Mouse (Mus musculus) liver, embryonic 13.5 days (tissue): Measurements from ENCODE around the gene Myo1d. TPM values are rescaled to one million over a fixed set of nuclear protein-coding genes. Genes with fewer than 3 reads are reported as not detected.

Source experiments
- ATAC-seq: fragments of 200-750 bp; cut with Nextera tagmentation; 2 replicates; pipeline ENCODE4 v1.8.0; 2017; ENCODE audit warnings: low read depth, mild to moderate bottlenecking, moderate number of reproducible peaks, moderate library complexity
- DNase-seq: peaks from one replicate; pipeline ENCODE4 v3.0.0; 2022
- H3K27ac ChIP-seq: fragments of 300-500 bp; sonication (generic); 2 replicates; pipeline ENCODE4 v1.5.1; 2015; ENCODE audit warnings: moderate library complexity, mild to moderate bottlenecking, inconsistent platforms
- H3K27me3 ChIP-seq: fragments of 300-500 bp; sonication (generic); 2 replicates; pipeline ENCODE4 v1.6.1; 2015; ENCODE audit warnings: mild to moderate bottlenecking, inconsistent platforms
- H3K36me3 ChIP-seq: fragments of 300-500 bp; sonication (generic); 2 replicates; pipeline ENCODE4 v1.6.1; 2015; ENCODE audit warnings: mild to moderate bottlenecking, inconsistent platforms
- H3K4me1 ChIP-seq: fragments of 300-500 bp; sonication (generic); replicated peaks from 2 replicates; pipeline ENCODE4 v1.6.1; 2015; ENCODE audit warnings: inconsistent platforms
- H3K4me2 ChIP-seq: fragments of 300-500 bp; sonication (generic); 2 replicates; pipeline ENCODE4 v1.6.1; 2015; ENCODE audit warnings: inconsistent platforms, mild to moderate bottlenecking, moderate library complexity
- H3K4me3 ChIP-seq: fragments of 300-500 bp; sonication (generic); replicated peaks from 2 replicates; pipeline ENCODE4 v1.5.1; 2015; ENCODE audit warnings: mild to moderate bottlenecking, inconsistent platforms
- H3K9ac ChIP-seq: fragments of 300-500 bp; sonication (generic); 2 replicates; pipeline ENCODE4 v1.6.1; 2015; ENCODE audit warnings: mild to moderate bottlenecking, inconsistent platforms
- H3K9me3 ChIP-seq: fragments of 300-500 bp; sonication (generic); replicated peaks from 2 replicates; pipeline ENCODE4 v1.6.1; 2016; ENCODE audit warnings: inconsistent platforms
- WGBS: fragments of 180-500 bp; shearing (Covaris S2); methylation state at CpG from one replicate; pipeline ENCODE4 v1.1.7; 2015; ENCODE audit not compliant: insufficient replicate concordance; 5-methylcytosine and 5-hydroxymethylcytosine counted together
- polyA plus RNA-seq: library from polyadenylated mRNA; unstranded; fragments of >200 nt; fragmentation: Nextera tagmentation; extraction: Ambion mirVana; gene quantifications from 2 replicates; pipeline ENCODE4 v1.2.1, GENCODE M21; 2015

Gene Myo1d
- polyA plus RNA-seq, 1 experiment from 2014 or later: 5.2 TPM

GRCm38 (mm10) chr11:80512313-80513056 lies 267.3 kb downstream of the Myo1d start:
- Histone ChIP-seq H3K27ac (no peak overlapping the region), H3K4me2 (no peak overlapping the region), H3K9me3 (no peaks in the 10 kb centered on the region), H3K4me3 (no peak overlapping the region), H3K36me3 (no peaks in the 10 kb centered on the region), H3K9ac (no peak overlapping the region), H3K4me1 (peaks cover 12% of the 10 kb centered on the region; the same call in 1 of the 2 replicates), H3K27me3 (no peaks in the 10 kb centered on the region)
- DNase-seq (no peak), ATAC-seq (no peak)
- 80% methylated on average over 19 of the region's 19 CpGs for WGBS

GRCm38 (mm10) chr11:80510124-80510523 lies 269.7 kb downstream of the Myo1d start:
- Histone ChIP-seq H3K9me3 (no peaks in the 10 kb centered on the region), H3K4me3 (no peak overlapping the region), H3K9ac (no peak overlapping the region), H3K4me2 (no peak overlapping the region), H3K36me3 (no peaks in the 10 kb centered on the region), H3K27ac (no peak overlapping the region), H3K27me3 (no peaks in the 10 kb centered on the region), H3K4me1 (peaks cover 12% of the 10 kb centered on the region; the same call in 1 of the 2 replicates)
- ATAC-seq: no peak
- 67% methylated on average over 10 of the region's 10 CpGs for WGBS
- DNase-seq: no peak

DNA sequence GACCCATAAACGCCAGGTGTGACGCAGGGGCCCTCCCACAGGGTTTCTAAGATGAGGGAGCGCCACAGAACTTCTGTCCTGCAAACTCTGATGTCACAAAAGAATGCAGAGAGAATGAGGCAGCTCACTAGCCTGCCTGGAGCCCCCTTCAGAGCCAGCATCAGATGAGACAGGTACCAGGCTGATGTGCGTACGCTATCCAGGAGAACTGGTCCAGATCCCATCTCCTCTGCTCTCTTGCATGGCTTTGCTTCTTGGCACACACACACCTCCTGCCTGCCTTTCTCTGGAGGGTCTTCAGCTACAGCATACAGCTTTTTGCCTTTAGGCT lies 270.7 kb downstream of the Myo1d start:
- DNase-seq (no peak), ATAC-seq (no peak)
- Histone ChIP-seq H3K27ac (no peak overlapping the region), H3K4me3 (no peak overlapping the region), H3K27me3 (no peaks in the 10 kb centered on the region), H3K4me1 (peaks cover 19% of the 10 kb centered on the region), H3K9me3 (no peaks in the 10 kb centered on the region), H3K4me2 (no peak overlapping the region), H3K9ac (no peak overlapping the region), H3K36me3 (no peaks in the 10 kb centered on the region)
- WGBS: 60% methylated on average over 5 of the region's 5 CpGs

- Histone ChIP-seq H3K27me3 (no peaks in the 10 kb centered on the region), H3K9ac (no peak overlapping the region), H3K9me3 (no peaks in the 10 kb centered on the region), H3K4me3 (no peak overlapping the region), H3K27ac (no peak overlapping the region), H3K4me2 (no peak overlapping the region), H3K4me1 (peaks cover 23% of the 10 kb centered on the region), H3K36me3 (no peaks in the 10 kb centered on the region)
- ATAC-seq (no peak), DNase-seq (peak; percentile 10)
- WGBS: 15% methylated on average over 19 of the region's 19 CpGs
Measured at GRCm38 (mm10) chr11:80508361-80509175, 271.3 kb downstream of the Myo1d start.

DNA sequence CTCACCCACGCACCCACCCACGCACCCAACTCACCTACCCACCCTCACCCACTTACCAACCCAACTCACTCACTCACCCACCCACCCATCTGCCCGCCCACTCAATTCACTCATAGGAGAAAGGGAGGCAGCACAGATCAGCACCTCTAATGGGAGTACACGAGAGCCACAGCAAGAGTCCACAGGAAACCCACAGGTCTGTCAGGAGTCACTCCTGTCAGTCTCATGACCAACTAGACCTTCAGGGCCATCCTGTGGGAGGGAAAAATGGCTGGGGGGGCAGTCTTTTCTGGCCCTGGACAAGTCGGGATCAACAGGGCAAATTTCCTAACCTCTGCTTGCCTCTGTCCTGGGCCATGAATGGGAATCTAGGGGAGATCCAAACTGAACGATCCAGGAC lies 272.0 kb downstream of the Myo1d start:
- Histone ChIP-seq H3K4me2 (no peak overlapping the region), H3K9ac (no peak overlapping the region), H3K4me3 (no peak overlapping the region), H3K4me1 (peaks cover 23% of the 10 kb centered on the region), H3K36me3 (no peaks in the 10 kb centered on the region), H3K9me3 (no peaks in the 10 kb centered on the region), H3K27ac (no peak overlapping the region), H3K27me3 (no peaks in the 10 kb centered on the region)
- ATAC-seq: no peak
- 67% methylated on average over 6 of the region's 6 CpGs for WGBS
- DNase-seq: no peak

GRCm38 (mm10) chr11:80506483-80506882 lies 273.3 kb downstream of the Myo1d start:
- DNase-seq (no peak), ATAC-seq (no peak)
- Histone ChIP-seq H3K4me2 (no peak overlapping the region), H3K27ac (no peak overlapping the region), H3K9me3 (no peaks in the 10 kb centered on the region), H3K4me1 (peaks cover 23% of the 10 kb centered on the region), H3K36me3 (no peaks in the 10 kb centered on the region), H3K4me3 (no peak overlapping the region), H3K27me3 (no peaks in the 10 kb centered on the region), H3K9ac (no peak overlapping the region)

GRCm38 (mm10) chr11:80505581-80505980 lies 274.2 kb downstream of the Myo1d start:
- no peak overlapping the region for H3K4me3 ChIP-seq
- H3K36me3 ChIP-seq: no peaks in the 10 kb centered on the region
- no peaks in the 10 kb centered on the region for H3K27me3 ChIP-seq
- DNase-seq: no peak
- ATAC-seq: no peak
- H3K4me1 ChIP-seq: peaks cover 23% of the 10 kb centered on the region
- no peak overlapping the region for H3K9ac ChIP-seq
- no peak overlapping the region for H3K27ac ChIP-seq
- H3K4me2 ChIP-seq: no peak overlapping the region
- H3K9me3 ChIP-seq: no peaks in the 10 kb centered on the region
- 76% methylated on average over 3 of the region's 3 CpGs for WGBS

DNA sequence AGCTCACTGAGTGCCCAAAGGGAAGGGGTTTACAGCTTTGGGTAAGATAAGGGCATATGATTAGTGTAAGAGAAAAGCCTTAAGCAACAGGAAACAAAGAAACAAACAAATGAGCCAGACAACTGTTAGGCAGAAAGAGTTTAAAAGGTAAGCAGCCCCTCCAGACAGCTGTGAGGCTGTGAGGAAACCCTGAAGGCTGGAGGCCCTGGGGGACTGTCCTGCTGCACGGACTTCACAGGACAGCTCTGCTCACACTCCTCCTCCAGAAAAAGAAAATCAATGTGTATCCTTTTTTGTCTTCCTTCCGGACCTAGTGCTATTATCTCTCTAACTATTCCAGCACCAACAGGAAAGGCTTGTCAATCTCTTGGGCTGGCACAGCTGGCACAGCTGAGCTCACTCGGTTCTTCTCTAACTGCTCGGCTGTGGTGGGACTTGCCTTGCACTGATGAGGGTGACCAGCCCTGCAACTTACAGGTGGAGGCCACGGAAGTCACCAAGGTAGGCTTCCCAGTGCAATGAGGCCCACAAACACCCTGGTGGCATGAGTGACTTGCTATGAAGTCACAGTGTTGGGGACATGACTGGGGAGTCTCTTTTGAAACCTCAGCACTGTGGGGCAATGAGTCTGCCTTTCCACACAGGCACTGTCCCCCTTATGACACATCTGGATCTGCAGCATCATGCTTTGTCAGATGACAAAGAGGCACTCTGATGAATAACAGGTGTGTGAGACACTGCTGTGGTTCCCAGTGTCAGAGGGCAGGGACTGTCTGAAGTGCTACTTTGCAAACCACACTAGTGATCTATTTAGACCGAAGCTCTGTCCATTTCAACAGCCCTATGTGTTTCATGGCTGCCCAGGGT lies 275.1 kb downstream of the Myo1d start:
- no peak overlapping the region for H3K4me3 ChIP-seq
- H3K27ac ChIP-seq: no peak overlapping the region
- ATAC-seq (no peak), DNase-seq (no peak)
- WGBS: 29% methylated on average over 6 of the region's 6 CpGs
- H3K9me3 ChIP-seq: no peaks in the 10 kb centered on the region
- no peak overlapping the region for H3K4me2 ChIP-seq
- peaks cover 23% of the 10 kb centered on the region for H3K4me1 ChIP-seq
- H3K9ac ChIP-seq: no peak overlapping the region
- no peaks in the 10 kb centered on the region for H3K36me3 ChIP-seq
- no peaks in the 10 kb centered on the region for H3K27me3 ChIP-seq

DNA sequence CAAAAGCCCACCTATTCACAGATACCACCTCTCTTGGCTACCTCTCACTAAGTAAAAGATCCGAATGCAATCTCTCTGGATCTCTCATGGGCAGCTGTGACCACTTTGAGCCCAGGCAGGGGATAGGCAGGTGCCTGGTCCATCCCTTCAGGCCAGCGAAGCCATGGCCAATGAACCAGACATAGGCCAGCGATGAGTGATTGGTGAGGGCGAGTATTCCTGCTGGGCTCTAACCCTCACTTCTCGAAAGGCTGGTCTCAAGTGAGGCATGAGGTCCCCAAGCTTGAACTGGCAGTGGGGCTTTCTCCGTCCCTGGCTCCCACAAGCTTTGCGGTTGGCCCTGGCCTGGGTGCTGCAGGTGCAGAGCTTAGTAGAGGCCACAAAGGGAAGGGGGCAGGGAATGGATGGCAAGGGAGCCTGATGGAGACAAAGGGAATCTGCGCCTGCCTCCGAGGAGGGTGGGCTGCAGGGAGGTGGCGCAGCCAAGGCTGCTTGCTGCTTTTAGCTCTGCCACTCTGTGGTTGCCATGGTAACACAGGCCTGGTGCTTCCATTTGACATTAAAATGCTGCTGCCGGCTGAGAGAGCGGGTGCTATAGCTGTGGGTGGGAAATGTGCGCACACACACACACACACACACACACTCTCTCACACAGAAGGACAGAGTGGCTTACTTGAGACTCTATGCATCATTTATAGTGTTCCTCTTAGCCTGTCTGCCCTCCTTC lies 275.9 kb downstream of the Myo1d start:
- peaks cover 20% of the 10 kb centered on the region for H3K4me1 ChIP-seq
- no peaks in the 10 kb centered on the region for H3K27me3 ChIP-seq
- 61% methylated on average over 13 of the region's 13 CpGs for WGBS
- no peak overlapping the region for H3K9ac ChIP-seq
- no peak overlapping the region for H3K4me2 ChIP-seq
- no peaks in the 10 kb centered on the region for H3K36me3 ChIP-seq
- no peak overlapping the region for H3K4me3 ChIP-seq
- H3K9me3 ChIP-seq: no peaks in the 10 kb centered on the region
- H3K27ac ChIP-seq: no peak overlapping the region
- DNase-seq (no peak), ATAC-seq (no peak)

DNA sequence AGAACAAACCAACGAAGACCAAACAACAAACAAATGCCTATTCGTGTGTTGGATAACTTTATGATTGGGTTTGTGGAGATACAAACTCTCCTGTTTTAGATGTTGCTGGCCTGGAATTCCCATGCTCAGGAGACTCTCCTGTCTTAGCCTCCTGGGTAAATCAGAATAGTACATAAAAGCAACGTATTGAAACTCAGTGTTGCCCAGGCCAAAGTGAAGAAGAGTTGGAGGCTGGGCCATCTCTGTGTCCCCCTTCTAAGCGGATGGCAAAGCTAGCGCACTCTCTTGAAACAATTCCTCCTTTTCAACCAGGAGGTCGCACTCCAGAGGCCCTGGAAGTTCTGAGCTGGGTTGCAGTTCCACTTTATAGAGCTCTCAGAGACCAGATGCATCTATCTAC lies 276.5 kb downstream of the Myo1d start:
- Histone ChIP-seq H3K4me2 (no peak overlapping the region), H3K4me3 (no peak overlapping the region), H3K36me3 (no peaks in the 10 kb centered on the region), H3K27me3 (no peaks in the 10 kb centered on the region), H3K9me3 (no peaks in the 10 kb centered on the region), H3K27ac (no peak overlapping the region), H3K4me1 (peaks cover 16% of the 10 kb centered on the region), H3K9ac (no peak overlapping the region)
- ATAC-seq (no peak), DNase-seq (no peak)
- 76% methylated on average over 6 of the region's 6 CpGs for WGBS

DNA sequence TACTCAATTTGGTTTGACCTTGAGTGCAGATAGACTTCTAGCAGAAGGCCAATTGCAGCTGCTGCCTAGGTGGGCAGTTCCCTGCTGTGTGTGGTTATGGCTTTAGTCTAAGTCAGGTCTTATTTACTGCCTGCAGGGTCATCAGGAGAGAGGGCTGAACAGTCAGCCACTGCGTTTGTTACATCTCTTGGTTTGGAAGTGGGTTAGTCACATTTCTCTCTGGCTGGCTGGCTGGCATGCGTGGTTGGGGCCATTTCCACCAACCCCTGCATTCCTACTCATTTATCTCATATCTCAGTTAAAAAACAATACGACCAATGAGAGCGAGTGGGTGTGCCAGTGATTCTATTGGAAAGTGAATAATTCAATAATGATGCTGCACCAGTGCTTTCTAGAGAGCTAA lies 280.3 kb downstream of the Myo1d start:
- H3K9ac ChIP-seq: no peak overlapping the region
- no peak overlapping the region for H3K4me2 ChIP-seq
- peaks cover 8% of the 10 kb centered on the region; the same call in 1 of the 2 replicates for H3K4me1 ChIP-seq
- H3K9me3 ChIP-seq: no peaks in the 10 kb centered on the region
- 59% methylated on average over 4 of the region's 4 CpGs for WGBS
- H3K27me3 ChIP-seq: no peaks in the 10 kb centered on the region
- no peak overlapping the region for H3K4me3 ChIP-seq
- no peak overlapping the region for H3K27ac ChIP-seq
- DNase-seq (no peak), ATAC-seq (no peak)
- no peaks in the 10 kb centered on the region for H3K36me3 ChIP-seq
